Mouse (Mus musculus) small intestine, adult 2 months (tissue): Measurements from ENCODE around the gene Apoc4. TPM values are rescaled to one million over a fixed set of nuclear protein-coding genes. Genes with fewer than 3 reads are reported as not detected.

ENCODE experiments used
- H3K27ac ChIP-seq: fragments of 200-500 bp; 2 replicates; pipeline ENCODE4 v1.5.1; 2012; ENCODE audit warnings: low read depth, low read length, control low read depth, inconsistent platforms; ENCODE audit not compliant: insufficient read depth
- H3K27me3 ChIP-seq: fragments of 200-500 bp; 2 replicates; pipeline ENCODE4 v1.6.1; 2012; ENCODE audit warnings: mild to moderate bottlenecking, moderate library complexity, low read length, inconsistent platforms; ENCODE audit not compliant: control insufficient read depth, insufficient read depth
- H3K36me3 ChIP-seq: fragments of 200-500 bp; 2 replicates; pipeline ENCODE4 v1.6.1; 2012; ENCODE audit warnings: mild to moderate bottlenecking, low read length, control low read depth, inconsistent platforms; ENCODE audit not compliant: control insufficient read depth, insufficient read depth
- H3K4me1 ChIP-seq: fragments of 200-500 bp; 2 replicates; pipeline ENCODE4 v1.6.1; 2012; ENCODE audit warnings: low read length, inconsistent platforms, mixed read lengths; ENCODE audit not compliant: control insufficient read depth, insufficient read depth, insufficient read length
- H3K4me3 ChIP-seq: fragments of 200-500 bp; 2 replicates; pipeline ENCODE4 v1.5.1; 2012; ENCODE audit warnings: low read depth, mild to moderate bottlenecking, control low read depth, inconsistent platforms, low read length, moderate library complexity
- CTCF ChIP-seq: fragments of 200-500 bp; IDR thresholded peaks from 2 replicates; pipeline ENCODE4 v1.5.1; 2012; ENCODE audit warnings: low read depth, mild to moderate bottlenecking, control low read depth, inconsistent platforms, low read length, moderate library complexity, mixed read lengths; ENCODE audit not compliant: insufficient replicate concordance, insufficient read length; ENCODE audit errors: extremely low read depth
- POLR2A ChIP-seq: fragments of 200-500 bp; IDR thresholded peaks from 2 replicates; pipeline ENCODE4 v1.6.1; 2012; ENCODE audit warnings: low read depth, mild to moderate bottlenecking, control low read depth, inconsistent platforms, low read length, moderate library complexity
- WGBS: fragments of 180-500 bp; shearing (Covaris S2); methylation state at CpG from one replicate; pipeline ENCODE4 v1.1.7; 2018; 5-methylcytosine and 5-hydroxymethylcytosine counted together
- polyA plus RNA-seq: library from polyadenylated mRNA; depleted of rRNA; stranded (reverse); fragments of >200 nt; gene quantifications from 2 replicates; pipeline ENCODE4 v1.2.3, GENCODE M21; 2012

Gene Apoc4
- polyA plus RNA-seq, 1 experiment: 1.4 TPM

DNA sequence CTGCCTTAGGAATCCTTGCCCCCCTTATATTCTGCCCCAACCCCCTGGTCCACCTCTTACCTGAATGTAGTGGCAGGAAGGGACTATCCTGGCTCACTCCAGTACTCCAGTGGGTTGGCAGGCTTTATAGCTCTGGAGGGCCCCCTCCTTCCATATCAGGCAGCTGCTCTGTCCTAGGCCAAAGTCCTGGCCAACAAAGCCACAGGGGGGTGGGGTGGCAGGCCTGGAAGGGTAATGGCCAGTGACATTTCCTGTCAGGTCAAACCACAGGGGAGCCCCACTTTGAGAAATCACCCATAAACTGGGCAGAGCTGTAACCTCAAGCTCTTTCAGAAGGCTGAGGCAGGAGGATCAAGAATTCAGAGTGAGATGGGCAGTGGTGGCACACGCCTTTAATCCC is 4.6 kb downstream of the Apoc4 start:
- H3K4me1 ChIP-seq: peaks cover 37% of the 10 kb centered on the region
- no peaks in the 10 kb centered on the region for H3K27me3 ChIP-seq
- H3K4me3 ChIP-seq: peak overlapping the region; percentile 52
- TF ChIP-seq POLR2A: no peak
- TF ChIP-seq CTCF: no peak
- H3K27ac ChIP-seq: peak overlapping the region; percentile 82
- no peaks in the 10 kb centered on the region for H3K36me3 ChIP-seq
- 66% methylated on average over 1 of the region's 1 CpGs for WGBS

DNA sequence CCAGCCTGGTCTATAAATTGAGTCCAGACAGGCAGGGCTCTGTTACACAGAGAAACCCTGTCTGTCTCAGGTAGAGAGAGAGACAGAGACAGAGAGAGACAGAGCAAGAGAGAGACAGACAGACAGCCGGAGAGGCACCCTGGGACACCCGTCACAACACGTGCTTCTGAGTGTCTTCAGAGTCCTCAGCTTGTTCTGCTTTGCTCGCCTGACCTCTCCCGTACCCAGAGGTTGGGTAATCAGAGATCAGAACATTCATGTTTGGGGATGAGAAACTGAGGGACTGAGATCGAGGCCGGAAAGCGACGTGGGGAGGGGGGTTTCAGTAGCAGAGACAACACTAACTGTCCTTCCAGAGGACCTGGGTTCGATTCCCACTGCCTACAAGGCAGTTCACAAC is 5.5 kb downstream of the Apoc4 start:
- WGBS: 78% methylated on average over 10 of the region's 10 CpGs
- H3K4me1 ChIP-seq: peaks cover 31% of the 10 kb centered on the region
- H3K27ac ChIP-seq: peak overlapping the region; percentile 82
- no peak for TF ChIP-seq POLR2A
- TF ChIP-seq CTCF: no peak
- no peaks in the 10 kb centered on the region for H3K36me3 ChIP-seq
- H3K27me3 ChIP-seq: no peaks in the 10 kb centered on the region
- peak overlapping the region; percentile 51 for H3K4me3 ChIP-seq

DNA sequence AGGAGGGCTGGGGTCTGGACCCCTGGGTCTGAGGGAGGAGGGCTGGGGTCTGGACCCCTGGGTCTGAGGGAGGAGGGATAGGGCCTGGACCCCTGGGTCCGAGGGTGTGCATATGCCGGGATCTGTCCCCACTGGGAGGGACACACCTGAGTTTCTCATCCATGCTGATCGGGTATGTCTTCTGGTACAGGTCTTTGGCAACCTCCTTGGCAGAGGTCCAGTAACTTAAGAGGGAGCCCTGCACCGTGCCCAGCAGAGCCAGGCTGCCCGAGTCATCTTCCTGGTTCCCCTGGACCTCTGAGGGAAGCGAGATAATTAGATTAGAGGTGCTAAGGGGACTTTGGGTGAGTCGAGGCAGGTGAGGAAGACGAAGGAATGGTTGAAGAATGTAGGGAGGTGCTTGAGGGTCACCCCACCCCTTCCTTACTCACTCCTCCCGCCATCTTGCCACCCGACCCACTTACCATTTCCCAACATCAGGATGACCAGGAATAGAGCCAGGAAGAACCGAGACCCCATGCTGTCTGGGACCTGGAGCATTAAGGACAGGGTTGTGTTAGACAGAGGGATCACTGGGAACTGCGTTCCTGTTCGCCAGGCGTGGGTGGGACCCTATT is 8.1 kb downstream of the Apoc4 start:
- Histone ChIP-seq H3K4me1 (peaks cover 23% of the 10 kb centered on the region), H3K4me3 (no peak overlapping the region), H3K27me3 (no peaks in the 10 kb centered on the region), H3K36me3 (no peaks in the 10 kb centered on the region), H3K27ac (no peak overlapping the region)
- TF ChIP-seq POLR2A: no peak
- TF ChIP-seq CTCF: no peak
- WGBS: 44% methylated on average over 14 of the region's 14 CpGs

DNA sequence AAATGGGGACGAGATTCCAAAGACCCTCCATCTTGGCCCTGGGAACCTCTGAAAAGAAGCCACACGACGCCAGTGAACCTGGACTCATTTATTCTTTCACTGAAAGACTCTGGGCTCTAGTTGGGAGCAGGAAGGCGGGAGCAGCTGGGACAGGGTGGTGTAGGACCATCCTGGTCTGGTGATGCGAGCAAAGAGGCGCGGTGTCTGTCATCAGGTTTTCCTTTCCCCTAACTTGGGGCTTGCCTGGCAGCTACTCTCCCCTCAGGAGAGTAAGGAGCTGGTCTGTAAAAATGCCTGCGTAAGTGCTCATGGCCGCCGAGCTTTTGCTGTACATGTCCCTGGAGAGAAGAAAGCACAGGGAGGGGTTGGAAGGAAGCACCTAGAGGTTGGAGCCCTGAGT is 9.8 kb downstream of the Apoc4 start:
- 87% methylated on average over 10 of the region's 10 CpGs for WGBS
- Histone ChIP-seq H3K27ac (no peak overlapping the region), H3K36me3 (no peaks in the 10 kb centered on the region), H3K4me1 (peaks cover 11% of the 10 kb centered on the region), H3K27me3 (no peaks in the 10 kb centered on the region), H3K4me3 (no peak overlapping the region)
- TF ChIP-seq CTCF (no peak), POLR2A (no peak)

DNA sequence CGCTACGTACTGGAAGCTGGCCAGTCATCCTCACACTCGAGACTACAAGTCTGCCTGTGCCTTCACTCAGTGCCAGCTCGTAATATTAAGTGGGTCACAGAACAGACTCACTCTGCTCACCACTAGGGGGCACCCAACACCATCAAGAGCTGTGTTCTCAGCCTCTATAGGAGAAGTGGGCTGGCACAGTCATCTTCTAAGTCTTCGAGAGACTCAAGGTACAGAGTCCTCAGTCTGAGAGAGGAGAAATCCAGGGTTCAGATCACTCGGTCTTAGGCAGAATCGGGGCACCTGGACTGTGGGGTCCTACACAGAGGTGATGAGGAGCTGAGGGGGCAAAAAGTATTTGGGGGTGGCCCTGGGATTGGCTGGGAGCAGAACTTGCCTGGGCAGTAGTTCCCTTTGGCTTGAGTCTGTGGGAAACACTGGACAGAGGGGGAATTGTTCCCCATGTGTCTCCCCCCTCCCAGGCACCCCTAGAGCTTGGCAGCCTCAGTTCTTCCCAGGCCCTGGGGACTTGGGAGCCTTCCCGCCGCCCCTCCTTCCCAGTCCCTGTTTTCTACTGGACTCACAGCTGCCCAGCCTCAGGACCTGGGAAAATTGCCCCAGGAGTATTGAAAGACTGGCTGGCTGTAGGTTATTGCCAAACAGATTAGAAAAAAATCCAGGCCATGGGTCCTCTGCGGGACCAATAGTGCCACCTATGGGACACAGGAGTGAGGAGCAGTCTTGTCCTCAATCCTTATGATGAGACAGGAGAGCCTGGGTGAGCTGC is 12.1 kb downstream of the Apoc4 start:
- TF ChIP-seq POLR2A (no peak), CTCF (peak; percentile 88; the same call in 1 of the 2 replicates)
- H3K36me3 ChIP-seq: no peaks in the 10 kb centered on the region
- H3K27me3 ChIP-seq: no peaks in the 10 kb centered on the region
- peak overlapping the region; percentile 71 for H3K27ac ChIP-seq
- 7% methylated on average over 10 of the region's 10 CpGs for WGBS
- peak overlapping the region; percentile 27 for H3K4me3 ChIP-seq
- H3K4me1 ChIP-seq: peaks cover 4% of the 10 kb centered on the region; the same call in 1 of the 2 replicates

DNA sequence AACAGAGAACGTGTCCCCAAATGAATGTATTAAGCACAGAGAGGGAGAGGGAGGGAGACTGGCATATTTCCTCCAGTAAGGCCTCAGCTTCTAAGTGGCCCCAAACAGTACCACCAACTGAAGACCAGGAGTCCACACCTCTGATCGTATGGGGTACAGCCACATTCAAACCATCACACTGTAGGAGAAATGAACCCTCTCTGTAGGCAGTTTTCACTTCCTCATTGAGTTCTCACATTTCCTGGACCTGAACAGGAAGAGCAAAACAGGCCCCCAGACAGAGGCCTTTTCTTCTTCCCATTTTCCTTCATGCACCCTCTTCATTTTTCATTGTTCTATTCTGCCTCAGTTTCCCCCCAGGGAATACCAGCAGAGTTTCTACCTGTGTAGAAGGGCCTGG is 13.8 kb downstream of the Apoc4 start:
- WGBS: 81% methylated on average over 2 of the region's 2 CpGs
- H3K4me1 ChIP-seq: peaks cover 10% of the 10 kb centered on the region; the same call in 1 of the 2 replicates
- H3K27ac ChIP-seq: 0 out of 2 replicates have a peak overlapping the region, but pooled peaks have one; percentile 5
- TF ChIP-seq CTCF (no peak), POLR2A (no peak)
- H3K4me3 ChIP-seq: no peak overlapping the region
- no peaks in the 10 kb centered on the region for H3K36me3 ChIP-seq
- no peaks in the 10 kb centered on the region for H3K27me3 ChIP-seq

DNA sequence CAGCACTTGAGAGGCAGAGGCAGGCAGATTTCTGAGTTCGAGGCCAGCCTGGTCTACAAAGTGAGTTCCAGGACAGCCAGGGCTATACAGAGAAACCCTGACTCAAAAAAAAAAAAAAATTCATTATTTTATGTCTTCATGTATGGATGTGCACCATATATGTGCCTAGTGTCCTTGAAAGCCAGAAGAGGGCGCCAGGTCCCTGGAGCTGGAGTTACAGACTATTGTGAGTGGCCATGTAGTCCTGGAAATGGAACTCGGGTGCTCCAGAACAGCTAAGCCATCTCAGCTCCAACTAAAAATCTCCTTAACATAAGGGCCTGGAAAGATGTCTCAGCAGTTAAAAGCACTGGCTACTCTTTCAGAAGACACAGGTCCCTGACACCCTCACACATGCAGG is 14.5 kb downstream of the Apoc4 start:
- 81% methylated on average over 3 of the region's 3 CpGs for WGBS
- no peak overlapping the region for H3K4me3 ChIP-seq

More for the DNA sequence above, 14.5 kb downstream of the Apoc4 start:
- peaks cover 1% of the 10 kb centered on the region for H3K36me3 ChIP-seq
- no peak overlapping the region for H3K27ac ChIP-seq
- H3K27me3 ChIP-seq: no peaks in the 10 kb centered on the region
- peaks cover 10% of the 10 kb centered on the region; the same call in 1 of the 2 replicates for H3K4me1 ChIP-seq
- TF ChIP-seq CTCF: peak; percentile 23; the same call in 1 of the 2 replicates
- no peak for TF ChIP-seq POLR2A
